Mouse (Mus musculus) brain, embryonic 14.5 days (tissue): ENCODE results near the gene Rfwd3. TPM values are rescaled to one million over a fixed set of nuclear protein-coding genes. Genes with fewer than 3 reads are reported as not detected.

Experiments used
- DNase-seq: peaks from one replicate; pipeline ENCODE4 v3.0.0-alpha.2; 2011; ENCODE audit warnings: low read depth
- CTCF ChIP-seq: fragments of 200-500 bp; IDR thresholded peaks from 2 replicates; pipeline ENCODE4 v1.5.1; 2012; ENCODE audit warnings: inconsistent platforms, mild to moderate bottlenecking, moderate library complexity, borderline replicate concordance; ENCODE audit not compliant: insufficient read depth, insufficient read length; ENCODE audit errors: extremely low read depth
- POLR2A ChIP-seq: fragments of 200-500 bp; IDR thresholded peaks from 2 replicates; pipeline ENCODE4 v1.6.1; 2012; ENCODE audit warnings: mild to moderate bottlenecking, inconsistent platforms, borderline replicate concordance; ENCODE audit not compliant: poor library complexity, insufficient read depth, insufficient read length, severe bottlenecking; ENCODE audit errors: extremely low read depth
- polyA plus RNA-seq: library from polyadenylated mRNA; depleted of rRNA; stranded (reverse); fragments of >200 nt; gene quantifications from 2 replicates; pipeline ENCODE4 v1.2.3, GENCODE M21; 2012; rRNA removed

Gene Rfwd3
- polyA plus RNA-seq, 1 experiment: 22.9 TPM

GRCm38 (mm10) chr8:111233730-111234129 lies 66.3 kb downstream of the Rfwd3 start:
- DNase-seq: no peak

GRCm38 (mm10) chr8:111224153-111224552 lies 75.9 kb downstream of the Rfwd3 start:
- DNase-seq: peak; percentile 73
- TF ChIP-seq POLR2A (no peak), CTCF (no peak)

More at GRCm38 (mm10) chr8:111233730-111234129, 66.3 kb downstream of the Rfwd3 start:
- TF ChIP-seq CTCF: no peak
- no peak for TF ChIP-seq POLR2A

Other genes with a start within 250 kb of the Rfwd3 start
- gene Exosc6, start 243.9 kb downstream of the Rfwd3 start, polyA plus RNA-seq: not detected in 2 replicates
- gene Clec18a, start 207.8 kb downstream of the Rfwd3 start, polyA plus RNA-seq: 0.32 and 0.71 TPM in 2 replicates
- 10.9 and 14.3 TPM in 2 replicates for gene Pdpr, start 205.6 kb downstream of the Rfwd3 start, polyA plus RNA-seq
- gene Glg1, start 41.0 kb downstream of the Rfwd3 start, polyA plus RNA-seq: 52.6 and 62.4 TPM in 2 replicates
- gene Mlkl, start 38.0 kb upstream of the Rfwd3 start, polyA plus RNA-seq: 0.19 and 0.23 TPM in 2 replicates
- 0.20 and 0.37 TPM in 2 replicates for gene Fa2h, start 93.6 kb upstream of the Rfwd3 start, polyA plus RNA-seq
- 14.2 and 16.0 TPM in 2 replicates for gene Wdr59, start 221.9 kb upstream of the Rfwd3 start, polyA plus RNA-seq
- gene Znrf1, start 235.9 kb upstream of the Rfwd3 start, polyA plus RNA-seq: 237 and 293 TPM in 2 replicates